Mouse (Mus musculus) stomach, postnatal 0 days (tissue): ENCODE results near the gene 4933405L10Rik.

Experiments used
- CTCF ChIP-seq: IDR thresholded peaks from 2 replicates; pipeline ENCODE4 v1.5.1; 2016; ENCODE audit warnings: antibody characterized with exemption, low read depth, mild to moderate bottlenecking, moderate library complexity
- EP300 ChIP-seq: optimal IDR thresholded peaks from 2 replicates; pipeline ENCODE3; 2016; ENCODE audit warnings: antibody characterized with exemption

DNA sequence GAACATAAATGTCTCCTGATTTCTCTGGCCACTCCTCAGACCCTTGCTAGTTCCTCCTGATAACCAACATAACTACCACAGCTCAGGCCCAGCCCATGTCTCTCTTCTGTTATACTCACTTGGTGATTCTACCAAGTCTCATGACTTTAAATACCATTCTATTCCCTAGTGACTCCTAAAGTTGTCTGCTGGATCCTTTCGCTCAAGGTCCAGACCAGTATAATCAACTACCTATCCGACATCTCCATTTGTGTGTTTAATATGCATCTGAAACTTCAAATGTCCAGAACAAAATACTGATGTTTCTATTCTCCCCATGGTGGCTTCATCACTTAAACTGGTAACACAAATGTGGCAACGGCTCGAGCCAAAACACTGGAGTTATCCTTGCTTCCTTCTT is 35.8 kb downstream of the 4933405L10Rik start:
- TF ChIP-seq CTCF (no peak), EP300 (no peak)
